Mouse (Mus musculus): ENCODE results near the gene Pnpo.

Gene Pnpo

GRCm38 (mm10) chr11:96937549-96938425 is 6.0 kb downstream of the Pnpo start:
- peak; percentile 48 for DNase-seq (ENCODE audit: low read depth, low spot score)

- DNase-seq (ENCODE audit: low read depth, low spot score) = no peak
Measured at GRCm38 (mm10) chr11:96935872-96936650, 7.7 kb downstream of the Pnpo start.

- peak; percentile 67 for DNase-seq (ENCODE audit: low read depth, low spot score)
Measured at GRCm38 (mm10) chr11:96934921-96935356, 8.8 kb downstream of the Pnpo start.

- no peak for DNase-seq (ENCODE audit: low read depth, low spot score)
Measured at GRCm38 (mm10) chr11:96933562-96934276, 10.1 kb downstream of the Pnpo start.

GRCm38 (mm10) chr11:96931327-96932062 is 12.3 kb downstream of the Pnpo start:
- DNase-seq (ENCODE audit: low read depth, low spot score) = no peak

- no peak for DNase-seq (ENCODE audit: low read depth, low spot score)
Measured at GRCm38 (mm10) chr11:96929766-96930331, 13.9 kb downstream of the Pnpo start.

- DNase-seq (ENCODE audit: low read depth, low spot score) = no peak
Measured at GRCm38 (mm10) chr11:96929096-96929765, 14.6 kb downstream of the Pnpo start.

GRCm38 (mm10) chr11:96928691-96929090 is 15.1 kb downstream of the Pnpo start:
- DNase-seq (ENCODE audit: low read depth, low spot score) = no peak

GRCm38 (mm10) chr11:96928088-96928487 is 15.7 kb downstream of the Pnpo start, which contains the start of gene Prr15l:
TSS of gene Prr15l (plus strand) at chr11:96928104.
- no peak for DNase-seq (ENCODE audit: low read depth, low spot score)

GRCm38 (mm10) chr11:96926587-96926986 is 17.2 kb downstream of the Pnpo start:
- no peak for DNase-seq (ENCODE audit: low read depth, low spot score)

- DNase-seq (ENCODE audit: low read depth, low spot score) = no peak
Measured at GRCm38 (mm10) chr11:96925469-96926148, 18.2 kb downstream of the Pnpo start.

GRCm38 (mm10) chr11:96924861-96925260 is 18.9 kb downstream of the Pnpo start:
- DNase-seq (ENCODE audit: low read depth, low spot score) = no peak

- no peak for DNase-seq (ENCODE audit: low read depth, low spot score)
Measured at GRCm38 (mm10) chr11:96919003-96919402, 24.8 kb downstream of the Pnpo start.

- no peak for DNase-seq (ENCODE audit: low read depth, low spot score)
Measured at GRCm38 (mm10) chr11:96917415-96917814, 26.4 kb downstream of the Pnpo start.

- DNase-seq (ENCODE audit: low read depth, low spot score) = no peak
Measured at GRCm38 (mm10) chr11:96916885-96917396, 26.8 kb downstream of the Pnpo start.

- peak; percentile 99 for DNase-seq (ENCODE audit: low read depth, low spot score)
Measured at GRCm38 (mm10) chr11:96916044-96916884, 27.5 kb downstream of the Pnpo start, which contains the start of gene Cdk5rap3. TSS of gene Cdk5rap3 (minus strand) at chr11:96916496.

- no peak for DNase-seq (ENCODE audit: low read depth, low spot score)
Measured at GRCm38 (mm10) chr11:96912682-96913081, 31.1 kb downstream of the Pnpo start.

GRCm38 (mm10) chr11:96910003-96910402 is 33.8 kb downstream of the Pnpo start:
- DNase-seq (ENCODE audit: low read depth, low spot score) = peak; percentile 76

Measured in skeletal muscle tissue, adult 2 months (tissue).